8 mouse cellular contexts compared by ENCODE assay signal in genomic region chr10:20290467-20290883, GRCm38 (mm10). TPM values are rescaled to one million over a fixed set of nuclear protein-coding genes. Genes with fewer than 3 reads are reported as not detected.
DNase-seq lines count a peak whose midpoint lies in the region; ATAC-seq and TF ChIP-seq lines count a peak whose summit lies in the region.

No protein-coding gene starts in this region.

- dilution Hi-C loops in CH12.LX (cut with MboI; ENCODE audit: extremely low pct_ligation_motif_present, extremely low pct_unique_long_range_greater_than_20kb, low sequenced_read_pairs): no loop called here

- H3K4me3 ChIP-seq in CH12.LX (replicated peaks in 1 of 3; ENCODE audit: low read depth in 2 of 3, low read length in 2 of 3, poor library complexity in 1 of 3): peak overlapping the region; percentile 7 to 37 (median 24)
- peak overlapping the region; percentile 34 for H3K4me3 ChIP-seq in forebrain, embryonic 10.5 days
- H3K4me3 ChIP-seq in heart, embryonic 16.5 days (ENCODE audit: low read length): peak overlapping the region; percentile 36
- H3K4me3 ChIP-seq in liver, embryonic 15.5 days (replicated peaks): peak overlapping the region; percentile 28
- no peak overlapping the region for H3K4me3 ChIP-seq in neural tube, embryonic 12.5 days
- H3K4me3 ChIP-seq in stomach, postnatal 0 days (ENCODE audit: low read depth, low read length): peak overlapping the region; percentile 17; the same call in 1 of the 2 replicates

- peak; percentile 75 to 85 for TF ChIP-seq CTCF in CH12.LX (conservative IDR thresholded peaks at IDR 0.05 in 1 of 2, IDR thresholded peaks at IDR 0.05 in 1 of 2; ENCODE audit: low read depth in 2 of 2, low read length in 2 of 2)
- TF ChIP-seq CTCF in stomach, postnatal 0 days (IDR thresholded peaks at IDR 0.05; ENCODE audit: low read depth): peak; percentile 94

- ATAC-seq in heart, embryonic 16.5 days (replicated peaks; ENCODE audit: extremely low read depth, insufficient read depth, low FRiP score): no peak; the same call in 1 of the 2 replicates
- ATAC-seq in liver, embryonic 15.5 days (ENCODE audit: insufficient read depth): no peak; the same call in 1 of the 2 replicates
- no peak for ATAC-seq in neural tube, embryonic 12.5 days (ENCODE audit: low FRiP score, low read depth)
- ATAC-seq in stomach, postnatal 0 days (ENCODE audit: low FRiP score, low TSS enrichment): 0 out of 2 replicates have a peak, but pooled peaks have one; percentile 41

- peak overlapping the region; percentile 17; the same call in 1 of the 2 replicates for H3K9ac ChIP-seq in CH12.LX (ENCODE audit: insufficient read depth, low read depth)
- H3K9ac ChIP-seq in heart, embryonic 16.5 days (ENCODE audit: low read length): peak overlapping the region; percentile 70
- 0 out of 2 replicates have a peak overlapping the region, but pooled peaks have one; percentile 16 for H3K9ac ChIP-seq in liver, embryonic 15.5 days
- peak overlapping the region; percentile 26; the same call in 1 of the 2 replicates for H3K9ac ChIP-seq in neural tube, embryonic 12.5 days
- no peak overlapping the region for H3K9ac ChIP-seq in stomach, postnatal 0 days (ENCODE audit: low read length)

- TF ChIP-seq RAD21 in CH12.LX (IDR thresholded peaks at IDR 0.05; ENCODE audit: low read depth, low read length): peak; percentile 84

- DNase-seq in CH12.LX (ENCODE audit: extremely low read depth): peak; percentile 82
- DNase-seq in c-Kit-negative CD71-positive TER-119-positive erythroid progenitor cells, embryonic 14.5 days (ENCODE audit: low read depth, low spot score): peak; percentile 46
- peak; percentile 77 for DNase-seq in forebrain, embryonic 10.5 days (ENCODE audit: extremely low spot score, low spot score)
- DNase-seq in kidney, postnatal 14 days: peak; percentile 82
- DNase-seq in stomach, postnatal 0 days (ENCODE audit: low spot score): peak; percentile 84

- H3K36me3 ChIP-seq in CH12.LX (replicated peaks in 1 of 2; ENCODE audit: control insufficient read depth in 1 of 2, insufficient read depth in 1 of 2, low read length in 1 of 2): no peaks in the 10 kb centered on the region
- H3K36me3 ChIP-seq in forebrain, embryonic 10.5 days (replicated peaks): no peaks in the 10 kb centered on the region
- H3K36me3 ChIP-seq in heart, embryonic 16.5 days (ENCODE audit: control insufficient read depth, insufficient read depth): no peaks in the 10 kb centered on the region
- no peaks in the 10 kb centered on the region for H3K36me3 ChIP-seq in liver, embryonic 15.5 days (replicated peaks)
- H3K36me3 ChIP-seq in neural tube, embryonic 12.5 days: no peaks in the 10 kb centered on the region
- no peaks in the 10 kb centered on the region for H3K36me3 ChIP-seq in stomach, postnatal 0 days (ENCODE audit: control insufficient read depth, insufficient read depth, low read length)

- peaks cover 0 to 5% of the 10 kb centered on the region in 2 experiments; a peak in 2 of 4 replicates for H3K4me1 ChIP-seq in CH12.LX (ENCODE audit: control insufficient read depth in 1 of 2, insufficient read depth in 2 of 2)
- peaks cover 25% of the 10 kb centered on the region for H3K4me1 ChIP-seq in forebrain, embryonic 10.5 days
- peaks cover 15% of the 10 kb centered on the region for H3K4me1 ChIP-seq in heart, embryonic 16.5 days (ENCODE audit: control insufficient read depth, insufficient read depth, low read length)
- peaks cover 5% of the 10 kb centered on the region; the same call in 1 of the 2 replicates for H3K4me1 ChIP-seq in liver, embryonic 15.5 days (replicated peaks)
- H3K4me1 ChIP-seq in neural tube, embryonic 12.5 days: peaks cover 15% of the 10 kb centered on the region
- no peaks in the 10 kb centered on the region; the same call in 1 of the 2 replicates for H3K4me1 ChIP-seq in stomach, postnatal 0 days (replicated peaks; ENCODE audit: control insufficient read depth, insufficient read depth)

- whole genome bisulfite sequencing in forebrain, embryonic 10.5 days: 29% methylated on average over 11 of the region's 11 CpGs
- WGBS in heart, embryonic 16.5 days: 12% methylated on average over 11 of the region's 11 CpGs
- 12% methylated on average over 11 of the region's 11 CpGs for WGBS in liver, embryonic 15.5 days (ENCODE audit: insufficient replicate concordance)
- 18% methylated on average over 11 of the region's 11 CpGs for WGBS in neural tube, embryonic 12.5 days
- whole genome bisulfite sequencing in stomach, postnatal 0 days: 15% methylated on average over 11 of the region's 11 CpGs

- no peaks in the 10 kb centered on the region for H3K9me3 ChIP-seq in CH12.LX (replicated peaks; ENCODE audit: low read length)
- H3K9me3 ChIP-seq in forebrain, embryonic 10.5 days: no peaks in the 10 kb centered on the region
- H3K9me3 ChIP-seq in heart, embryonic 16.5 days (replicated peaks; ENCODE audit: control insufficient read depth, low read length): no peaks in the 10 kb centered on the region; the same call in 1 of the 2 replicates
- no peaks in the 10 kb centered on the region for H3K9me3 ChIP-seq in liver, embryonic 15.5 days (replicated peaks)
- no peaks in the 10 kb centered on the region for H3K9me3 ChIP-seq in neural tube, embryonic 12.5 days
- no peaks in the 10 kb centered on the region for H3K9me3 ChIP-seq in stomach, postnatal 0 days (ENCODE audit: control insufficient read depth, low read length)

- H3K27me3 ChIP-seq in CH12.LX (replicated peaks): no peaks in the 10 kb centered on the region
- no peaks in the 10 kb centered on the region for H3K27me3 ChIP-seq in forebrain, embryonic 10.5 days (ENCODE audit: poor library complexity, severe bottlenecking)
- H3K27me3 ChIP-seq in heart, embryonic 16.5 days (ENCODE audit: control insufficient read depth, insufficient read depth, low read length): no peaks in the 10 kb centered on the region
- H3K27me3 ChIP-seq in liver, embryonic 15.5 days: no peaks in the 10 kb centered on the region
- H3K27me3 ChIP-seq in neural tube, embryonic 12.5 days (replicated peaks): no peaks in the 10 kb centered on the region
- H3K27me3 ChIP-seq in stomach, postnatal 0 days (ENCODE audit: control insufficient read depth, insufficient read depth, low read length): no peaks in the 10 kb centered on the region

- no peaks in the 10 kb centered on the region for H3K79me2 ChIP-seq in CH12.LX (replicated peaks; ENCODE audit: control insufficient read depth, extremely low read depth, insufficient read depth, poor library complexity, severe bottlenecking)

- TF ChIP-seq EP300 in CH12.LX (IDR thresholded peaks at IDR 0.05; ENCODE audit: low read length): no peak
- TF ChIP-seq EP300 in stomach, postnatal 0 days (optimal IDR thresholded peaks at IDR 0.05): no peak

- in situ Hi-C loops in CH12.LX (cut with MboI; ENCODE audit: low pct_ligation_motif_present, low pct_unique_long_range_greater_than_20kb, low sequenced_read_pairs): no loop called here

- peak overlapping the region; percentile 61 for H3K4me2 ChIP-seq in CH12.LX (ENCODE audit: insufficient read depth, low read depth, poor library complexity, severe bottlenecking)
- H3K4me2 ChIP-seq in heart, embryonic 16.5 days (ENCODE audit: low read depth, low read length): peak overlapping the region; percentile 69
- peak overlapping the region; percentile 65 for H3K4me2 ChIP-seq in liver, embryonic 15.5 days
- H3K4me2 ChIP-seq in neural tube, embryonic 12.5 days (replicated peaks): peak overlapping the region; percentile 51
- peak overlapping the region; percentile 50 for H3K4me2 ChIP-seq in stomach, postnatal 0 days (replicated peaks; ENCODE audit: low read depth)

- no peak overlapping the region for H3K27ac ChIP-seq in CH12.LX (ENCODE audit: insufficient read depth, low read depth)
- peak overlapping the region; percentile 54 for H3K27ac ChIP-seq in forebrain, embryonic 10.5 days
- H3K27ac ChIP-seq in heart, embryonic 16.5 days (ENCODE audit: low read length): no peak overlapping the region
- no peak overlapping the region for H3K27ac ChIP-seq in liver, embryonic 15.5 days (replicated peaks)
- no peak overlapping the region for H3K27ac ChIP-seq in neural tube, embryonic 12.5 days
- no peak overlapping the region for H3K27ac ChIP-seq in stomach, postnatal 0 days (replicated peaks)

- no peak for TF ChIP-seq POLR2A in CH12.LX (IDR thresholded peaks at IDR 0.05; ENCODE audit: low read depth, low read length)

TF ChIP-seq in CH12.LX, 34 proteins besides CTCF, POLR2A, EP300 and RAD21 (continues in another document):
- no peak for TF ChIP-seq GABPA (IDR thresholded peaks at IDR 0.05; ENCODE audit: insufficient replicate concordance, low read depth, low read length)
- no peak for TF ChIP-seq ZMIZ1 (IDR thresholded peaks at IDR 0.05; ENCODE audit: low read depth, low read length)
- TF ChIP-seq E2F4 (IDR thresholded peaks at IDR 0.05; ENCODE audit: insufficient replicate concordance, low read depth, low read length): no peak
- no peak for TF ChIP-seq MAX (IDR thresholded peaks at IDR 0.05; ENCODE audit: low read length)
- no peak for TF ChIP-seq KAT2A (IDR thresholded peaks at IDR 0.05; ENCODE audit: insufficient replicate concordance, low read length)
- peak; percentile 9; the same call in 1 of the 2 replicates for TF ChIP-seq IRF4 (IDR thresholded peaks at IDR 0.05; ENCODE audit: low read depth, low read length)
- no peak for TF ChIP-seq CHD2 (IDR thresholded peaks at IDR 0.05; ENCODE audit: low read length)
- no peak for TF ChIP-seq MYC (IDR thresholded peaks at IDR 0.05; ENCODE audit: low read depth, low read length)
- no peak for TF ChIP-seq NELFE (IDR thresholded peaks at IDR 0.05; ENCODE audit: low read depth, low read length)

RNA-seq across cellular contexts. Expression of gene Bclaf1, which starts 21.8 kb away (rescaled TPM):
- 84.2 and 130 TPM in 2 replicates for total RNA-seq in CH12.LX (2012; rRNA removed)
- total RNA-seq in CH12.LX (2014; rRNA removed): 186 and 208 TPM in 2 replicates
- 242 and 246 TPM in 2 replicates for polyA plus RNA-seq in CH12.LX (2012; ENCODE audit: insufficient read length, low read depth)
- 179 and 183 TPM in 2 replicates for polyA plus RNA-seq in forebrain, embryonic 10.5 days (2016; fragmentation: Nextera tagmentation; extraction: Ambion mirVana)
- 76.5 and 81.8 TPM in 2 replicates for polyA plus RNA-seq in heart, embryonic 16.5 days (2015; fragmentation: Nextera tagmentation; extraction: Ambion mirVana)
- 43.3 and 43.6 TPM in 2 replicates for polyA plus RNA-seq in liver, embryonic 15.5 days (2015; fragmentation: Nextera tagmentation; extraction: Ambion mirVana)
- 139 and 143 TPM in 2 replicates for polyA plus RNA-seq in neural tube, embryonic 12.5 days (2016; fragmentation: Nextera tagmentation; extraction: Ambion mirVana)
- 36.7 and 39.4 TPM in 2 replicates for polyA plus RNA-seq in stomach, postnatal 0 days (2015; fragmentation: Nextera tagmentation; extraction: Ambion mirVana)

RNA-seq across cellular contexts. Expression of gene Mtfr2, which starts 57.1 kb away (rescaled TPM):
- 4.0 and 4.4 TPM in 2 replicates for total RNA-seq in CH12.LX (2012; rRNA removed)
- total RNA-seq in CH12.LX (2014; rRNA removed): 3.2 and 3.8 TPM in 2 replicates
- polyA plus RNA-seq in CH12.LX (2012; ENCODE audit: insufficient read length, low read depth): 15.3 and 16.9 TPM in 2 replicates
- 3.1 and 3.3 TPM in 2 replicates for polyA plus RNA-seq in forebrain, embryonic 10.5 days (2016; fragmentation: Nextera tagmentation; extraction: Ambion mirVana)
- polyA plus RNA-seq in heart, embryonic 16.5 days (2015; fragmentation: Nextera tagmentation; extraction: Ambion mirVana): 1.1 and 1.4 TPM in 2 replicates
- polyA plus RNA-seq in liver, embryonic 15.5 days (2015; fragmentation: Nextera tagmentation; extraction: Ambion mirVana): 2.0 and 2.3 TPM in 2 replicates
- polyA plus RNA-seq in neural tube, embryonic 12.5 days (2016; fragmentation: Nextera tagmentation; extraction: Ambion mirVana): 1.1 and 1.2 TPM in 2 replicates
- 0.63 and 0.71 TPM in 2 replicates for polyA plus RNA-seq in stomach, postnatal 0 days (2015; fragmentation: Nextera tagmentation; extraction: Ambion mirVana)
